Mouse (Mus musculus): Measurements from ENCODE around the gene Cbwd1.
"Not testable (repeated sequence)": the region's sequence is repeated elsewhere in the genome, so short reads cannot be mapped to it uniquely, and the experiment has no call there.

The Cbwd1 gene

DNA sequence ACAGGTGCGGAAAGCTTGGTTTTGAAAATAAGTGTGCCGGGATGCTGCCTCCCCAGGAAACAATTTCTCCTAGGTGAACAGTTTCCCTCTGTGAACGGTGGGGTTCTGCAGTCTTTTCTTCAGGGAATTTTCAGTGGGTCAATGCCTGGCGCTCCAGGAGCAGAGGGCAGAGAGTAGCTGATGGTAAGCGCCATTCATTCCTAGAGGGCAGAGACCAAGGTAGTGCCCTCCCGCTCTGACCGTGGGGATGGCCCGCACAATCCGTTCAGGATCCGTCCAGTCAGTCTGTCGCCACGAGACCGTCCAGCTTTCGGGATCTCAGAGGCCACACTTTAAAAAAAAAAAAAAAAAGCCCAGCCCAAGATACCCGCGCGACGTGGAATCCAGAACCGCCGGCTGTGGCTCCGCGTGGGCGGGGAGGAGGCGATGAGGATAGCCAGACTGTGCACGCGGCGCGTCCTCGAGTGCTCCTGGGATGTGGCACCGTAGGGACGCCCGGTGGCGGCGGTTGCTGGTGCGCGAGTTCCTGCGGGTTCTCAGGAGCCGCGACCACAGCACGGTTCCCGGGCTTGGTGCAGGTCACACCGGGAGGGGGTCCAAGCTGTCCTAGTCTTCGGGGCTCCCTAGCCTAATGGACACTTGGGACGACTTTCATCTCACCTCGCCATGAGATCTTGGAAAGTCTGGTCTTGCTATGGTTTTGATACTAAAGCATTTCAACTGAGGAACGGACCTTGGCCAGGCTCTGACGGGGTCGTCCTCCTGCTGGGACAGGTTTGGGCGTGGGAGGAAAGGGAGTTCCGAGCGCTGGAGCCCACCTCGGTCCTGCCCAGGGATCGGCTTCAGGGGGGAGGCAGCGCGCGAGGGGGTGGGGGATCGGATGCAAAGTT is 64.2 kb downstream of the Cbwd1 start:
- DNase-seq (ENCODE audit: low read depth), result no peak

DNA sequence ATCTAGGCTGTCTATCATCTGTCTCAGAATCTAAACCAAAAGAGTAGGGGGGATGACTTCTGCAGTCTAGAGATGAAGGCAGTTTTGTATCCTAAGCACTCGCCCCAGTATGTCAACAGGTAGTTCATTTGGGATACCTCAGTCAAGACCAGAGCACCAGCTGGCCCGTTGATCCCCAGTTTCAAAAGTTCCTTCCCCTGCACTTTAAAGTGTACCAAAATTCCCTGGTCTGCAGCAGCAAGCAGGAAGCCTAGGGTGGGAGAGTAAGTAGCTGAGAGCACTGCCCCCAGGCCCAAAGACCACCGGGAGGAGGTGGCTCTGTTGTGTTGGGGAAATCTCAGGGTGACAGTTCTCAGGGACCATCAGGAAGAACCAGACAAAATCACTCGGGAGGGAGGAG is 64.9 kb downstream of the Cbwd1 start:
- DNase-seq (ENCODE audit: low read depth), result no peak

DNA sequence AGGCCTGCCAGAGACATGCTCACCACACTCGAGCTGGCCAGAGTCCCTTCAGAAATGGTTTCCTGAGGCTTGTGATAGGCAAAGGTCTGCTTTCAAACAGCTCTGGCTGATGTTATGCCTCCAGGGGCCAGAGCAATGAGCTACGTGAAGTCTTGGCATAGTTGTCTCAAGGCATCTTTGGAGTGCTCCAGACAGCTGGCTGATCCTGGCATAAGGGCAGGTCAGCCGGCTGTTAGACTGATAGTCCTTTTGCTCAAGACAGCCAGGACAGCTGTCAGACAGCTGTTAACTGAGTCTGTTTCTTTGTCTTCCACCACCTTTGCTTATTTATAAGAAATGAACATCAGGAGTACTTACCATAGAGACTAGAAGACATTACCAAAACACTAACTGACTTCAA is 74.5 kb downstream of the Cbwd1 start:
- no peak for DNase-seq (ENCODE audit: low read depth)

DNA sequence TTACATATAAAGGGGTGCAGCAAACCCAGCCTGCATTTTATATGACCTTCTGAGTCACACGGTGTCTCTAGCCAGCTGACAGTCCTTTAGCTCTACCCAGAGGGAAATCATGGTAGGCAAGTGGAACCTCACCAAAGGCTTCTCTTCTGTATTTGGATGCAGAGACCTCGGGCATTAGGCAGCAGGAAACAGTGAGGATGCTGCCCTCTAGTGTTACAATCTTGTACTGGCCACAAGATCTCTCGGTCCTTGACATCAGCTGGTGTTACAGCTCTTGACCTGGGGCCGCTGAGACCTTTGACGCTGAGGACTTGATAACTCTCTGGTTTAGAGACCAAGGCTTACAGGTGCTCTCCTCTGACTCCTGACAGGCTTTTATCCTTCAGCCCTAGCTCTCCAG is 75.9 kb downstream of the Cbwd1 start:
- peak; percentile 87 for DNase-seq (ENCODE audit: low read depth)

DNA sequence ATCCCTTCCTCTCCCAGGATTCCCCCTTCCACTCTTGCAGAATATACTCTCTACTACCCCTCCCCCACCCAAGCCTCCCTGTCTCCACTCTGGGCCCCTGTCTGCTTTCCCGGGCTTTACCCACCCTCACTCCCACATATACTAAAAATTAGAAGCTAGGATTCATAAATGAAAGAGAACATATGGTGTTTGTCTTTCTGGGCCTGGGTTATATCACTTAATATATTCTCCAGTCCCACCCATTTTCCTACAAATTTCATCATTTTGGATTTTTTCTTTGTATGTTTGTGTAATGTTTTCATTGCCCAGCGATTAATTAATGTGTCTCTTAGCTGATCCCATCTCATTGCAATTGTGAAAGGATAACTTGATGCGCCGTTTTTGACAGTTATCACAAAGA is 80.2 kb downstream of the Cbwd1 start:
- no peak for DNase-seq (ENCODE audit: low read depth)

DNA sequence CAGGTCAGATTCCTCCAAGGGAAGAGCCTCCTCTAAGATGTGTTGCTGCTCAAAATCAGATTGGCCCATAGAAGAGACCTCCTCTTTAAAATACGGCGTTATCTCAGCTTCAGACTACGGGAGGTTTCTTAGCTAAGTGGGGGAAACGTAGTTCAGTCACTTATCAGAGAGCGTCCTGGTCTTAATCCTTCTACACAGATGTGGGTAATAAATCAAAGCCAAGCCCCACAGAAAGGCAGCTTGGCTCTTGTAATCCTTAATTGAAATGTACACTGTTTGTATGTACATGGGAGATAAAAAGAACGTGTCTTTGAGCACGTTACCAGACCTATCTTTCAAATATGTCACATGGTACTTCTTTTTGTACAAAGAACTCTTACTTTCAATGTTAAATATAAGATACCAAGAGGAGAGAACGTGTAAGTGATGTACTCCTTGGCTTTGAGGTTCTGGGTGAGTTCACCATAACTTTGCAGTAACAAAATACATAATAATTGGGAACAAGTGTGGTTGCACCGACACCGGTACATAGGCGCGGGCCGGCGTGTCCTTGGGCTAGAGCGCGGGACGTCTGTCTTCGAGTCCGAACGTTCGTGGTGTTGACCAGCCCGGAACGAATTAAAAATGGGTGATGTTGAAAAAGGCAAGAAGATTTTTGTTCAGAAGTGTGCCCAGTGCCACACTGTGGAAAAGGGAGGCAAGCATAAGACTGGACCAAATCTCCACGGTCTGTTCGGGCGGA is 86.1 kb downstream of the Cbwd1 start, which contains the start of gene Gm10053:
Gm10053 (plus strand) TSS at position 558 of the 742 bp plus-strand sequence.
- DNase-seq (ENCODE audit: low read depth), result not testable (repeated sequence)

DNA sequence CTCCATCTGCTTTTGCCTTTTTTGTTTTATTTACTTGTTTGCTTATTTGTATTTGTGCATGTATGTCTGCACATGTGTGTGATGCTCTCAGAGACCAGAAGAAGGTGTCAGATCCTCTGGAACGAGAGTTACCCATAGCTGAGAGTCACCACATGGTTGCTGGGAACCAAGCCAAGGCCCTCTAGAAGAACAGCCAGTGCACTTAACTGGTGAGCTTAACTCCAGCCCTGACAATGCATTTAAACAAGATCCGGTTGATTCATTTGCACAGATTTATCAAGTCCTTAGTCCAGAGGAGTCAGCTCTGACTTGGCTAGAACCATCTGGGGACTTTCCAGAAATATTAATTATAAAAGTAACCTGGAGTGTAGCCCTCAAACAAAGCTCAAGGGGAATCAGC is 87.5 kb downstream of the Cbwd1 start:
- peak; percentile 69 for DNase-seq (ENCODE audit: low read depth)

DNA sequence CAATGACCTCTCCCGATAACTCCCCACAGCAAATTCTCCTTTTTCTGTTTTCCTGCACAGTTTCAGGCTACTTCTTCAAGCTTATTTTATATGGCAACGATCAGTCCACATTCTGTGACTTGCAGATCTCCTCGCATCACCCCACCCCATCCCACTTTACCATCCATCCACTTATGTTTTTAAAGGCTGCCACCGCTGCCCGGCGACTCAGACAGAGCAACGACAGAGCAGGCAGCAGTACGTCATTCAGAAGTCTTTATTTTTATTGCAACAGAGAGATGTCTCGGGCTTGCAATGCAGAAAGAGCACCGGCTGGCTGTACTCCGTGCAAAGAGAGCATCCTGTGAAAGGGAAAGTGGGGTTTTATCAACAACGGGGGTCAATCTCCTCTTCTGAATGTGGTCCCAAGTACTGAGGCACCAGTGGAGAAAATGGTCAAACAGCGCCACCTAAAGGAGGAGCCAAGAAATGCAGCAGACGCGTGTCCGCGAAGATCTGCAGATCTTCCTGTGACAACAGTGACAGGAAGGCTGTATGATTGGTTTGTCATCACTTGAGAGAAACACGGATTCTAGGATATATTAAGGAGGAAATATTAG is 90.3 kb downstream of the Cbwd1 start:
- peak; percentile 90 for DNase-seq (ENCODE audit: low read depth)
